Mouse (Mus musculus): Measurements from ENCODE around the gene Rab22a. TPM values are rescaled to one million over a fixed set of nuclear protein-coding genes. Genes with fewer than 3 reads are reported as not detected.
"Not testable (repeated sequence)": the region's sequence is repeated elsewhere in the genome, so short reads cannot be mapped to it uniquely, and the experiment has no call there.

Gene Rab22a
- 32.9 and 41.8 TPM in 2 replicates for polyA plus RNA-seq (2015; fragmentation: Nextera tagmentation; extraction: Ambion mirVana)

DNA sequence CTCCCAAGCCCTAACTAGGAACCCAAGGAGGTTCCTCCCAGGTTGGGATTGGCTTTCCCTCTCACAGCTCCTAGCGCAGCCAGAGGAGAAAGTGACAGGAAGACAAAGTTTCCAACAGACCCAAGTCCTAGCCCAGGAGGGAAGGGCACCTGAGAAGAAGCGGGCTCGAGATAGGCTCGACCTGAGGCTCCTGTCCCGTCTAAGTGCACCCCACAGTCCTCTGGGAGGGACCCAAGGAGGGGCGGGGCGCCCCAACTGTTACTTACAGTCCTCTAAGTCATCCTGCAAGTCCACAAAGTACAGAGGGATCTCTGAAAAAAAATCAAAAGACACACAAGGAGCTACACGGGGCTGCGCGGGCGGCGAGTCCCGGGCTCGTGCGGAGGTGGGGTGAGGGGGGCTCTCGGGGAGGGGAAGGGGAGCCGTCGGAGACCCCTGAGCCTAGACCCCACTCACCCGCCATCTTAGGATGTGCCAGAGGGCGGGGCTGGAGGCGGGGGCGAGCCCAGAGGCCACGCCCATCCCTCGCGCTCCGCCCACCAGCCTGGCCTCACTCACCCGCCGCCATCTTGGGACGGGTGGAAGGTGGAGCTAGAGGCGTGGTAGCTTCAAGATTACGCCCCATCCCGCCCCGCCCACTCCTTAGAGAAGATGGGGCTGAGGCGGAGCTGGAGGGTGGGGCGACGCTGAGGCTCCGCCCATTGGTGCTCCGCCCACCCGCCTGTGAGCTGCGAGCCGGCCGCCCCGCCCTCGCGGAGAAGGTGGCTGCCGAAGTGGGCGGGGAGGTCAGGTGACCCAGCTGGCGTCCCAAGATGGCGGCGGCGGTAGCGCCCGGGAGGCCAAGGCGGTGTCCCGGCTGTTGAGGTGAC is at the start of gene Rab22a:
TSS of gene Rab22a (plus strand) at position 704 of the 869 bp plus-strand sequence.
- DNase-seq (ENCODE audit: low spot score), result peak; percentile 100

DNA sequence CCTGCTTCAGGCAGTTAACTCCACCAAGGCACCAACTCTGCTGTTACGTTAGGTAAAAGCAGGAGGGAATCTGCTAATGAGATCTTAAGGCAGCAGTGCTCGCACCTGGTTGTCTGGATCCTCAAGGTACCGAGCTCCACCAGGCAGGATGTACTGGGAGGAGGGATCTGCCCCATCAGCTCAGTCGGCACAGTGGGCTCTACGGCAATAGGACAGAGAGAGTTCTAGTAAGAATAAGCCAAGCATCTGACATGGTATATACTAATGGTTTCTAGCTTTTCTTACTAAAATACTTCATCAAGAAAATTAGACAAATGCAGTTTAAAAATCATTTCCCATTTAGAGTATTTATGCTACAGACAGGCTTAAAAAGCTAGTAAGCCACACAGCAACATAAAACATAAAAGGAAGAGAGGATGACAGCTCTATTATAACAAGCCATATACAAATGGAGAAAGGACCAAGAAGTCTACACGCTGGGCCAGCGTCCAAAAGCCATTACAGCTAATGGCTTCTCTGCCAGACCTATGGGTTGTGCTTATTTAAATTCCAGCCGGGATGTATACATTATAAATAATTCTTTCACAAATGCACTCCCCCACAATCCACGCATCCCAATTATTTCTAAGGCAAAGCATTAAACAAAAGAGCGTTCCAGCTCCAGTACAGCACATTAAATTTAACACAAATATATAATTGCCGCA is 44.0 kb upstream of the Rab22a start:
- no peak for DNase-seq (ENCODE audit: low spot score)

DNA sequence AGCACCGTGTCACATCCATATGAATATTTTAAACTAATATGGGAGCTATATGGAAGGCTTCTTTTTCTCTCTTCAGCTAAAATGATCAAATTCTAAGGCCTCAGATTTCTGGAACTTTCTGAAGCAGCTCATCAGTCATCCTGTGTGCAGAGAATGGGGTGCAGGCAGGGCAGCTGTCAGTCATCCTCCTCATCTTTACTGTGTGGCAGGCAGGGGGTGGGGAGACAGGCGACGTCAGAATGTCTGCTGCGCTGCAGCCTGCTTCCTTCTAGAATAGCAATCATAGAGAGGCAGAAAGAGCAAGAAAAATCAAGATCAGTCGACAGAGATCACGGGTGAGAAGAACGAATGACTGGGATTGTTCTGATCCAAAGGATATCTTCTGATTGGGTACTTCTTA is 43.4 kb upstream of the Rab22a start:
- no peak for DNase-seq (ENCODE audit: low spot score)

DNA sequence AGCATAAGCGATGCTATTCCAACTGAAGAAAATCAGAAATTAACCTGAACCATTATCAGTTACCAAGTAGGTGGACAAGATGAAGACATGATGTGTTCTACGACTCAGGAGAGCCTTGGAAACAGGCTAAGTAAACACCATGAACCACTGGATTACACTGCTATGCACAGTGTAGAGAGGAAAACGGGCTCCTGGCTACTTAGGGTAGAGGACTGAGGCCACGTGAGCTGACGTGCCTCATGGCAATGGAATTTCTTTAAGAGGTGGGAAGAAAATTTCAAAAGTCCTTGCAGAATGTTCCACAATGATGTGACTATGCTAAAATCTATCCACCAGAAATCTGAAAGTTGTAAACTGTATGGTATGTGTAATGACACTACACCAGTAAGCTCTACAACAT is 40.4 kb upstream of the Rab22a start:
- DNase-seq (ENCODE audit: low spot score), result no peak

DNA sequence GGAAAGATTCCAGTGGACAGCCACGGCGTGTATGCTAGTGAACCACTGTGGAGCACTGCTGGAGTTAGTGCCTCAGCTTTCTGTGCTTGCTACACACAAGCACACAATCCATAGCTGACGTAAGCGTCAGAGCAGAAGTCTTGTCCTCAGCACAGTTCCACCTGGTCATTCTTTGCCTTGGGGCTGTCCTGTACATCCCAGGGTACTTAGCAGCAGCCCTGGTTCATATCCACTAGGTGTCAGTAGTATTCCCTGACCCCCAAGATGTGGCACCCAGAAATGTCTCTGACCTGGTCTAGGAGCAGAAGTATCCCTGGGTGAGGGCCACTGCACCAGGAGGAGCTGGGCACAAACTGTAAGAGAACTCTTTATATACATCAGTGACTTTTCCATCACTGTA is 38.9 kb upstream of the Rab22a start:
- DNase-seq (ENCODE audit: low spot score), result no peak

DNA sequence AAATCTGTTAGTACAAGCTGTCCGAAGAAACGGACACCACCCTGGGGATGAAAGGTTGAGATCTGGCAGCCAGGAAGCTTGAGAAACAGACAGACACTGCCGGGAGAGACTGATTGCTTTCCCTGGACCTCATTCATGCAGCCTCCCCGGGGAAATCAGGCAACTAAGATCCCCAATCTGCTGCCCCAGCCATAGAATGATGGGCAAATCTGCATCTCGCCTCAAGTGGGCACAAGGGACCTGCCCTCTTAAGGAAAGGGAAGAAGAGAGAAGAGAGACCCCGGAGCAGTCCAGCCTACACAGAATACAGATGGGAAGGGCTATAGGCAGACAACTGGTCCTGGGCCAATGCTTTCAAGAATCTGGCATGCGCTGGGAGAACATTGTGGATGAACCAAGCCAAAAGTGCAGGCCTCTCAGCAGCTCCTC is 37.4 kb upstream of the Rab22a start:
- DNase-seq (ENCODE audit: low spot score), result no peak

DNA sequence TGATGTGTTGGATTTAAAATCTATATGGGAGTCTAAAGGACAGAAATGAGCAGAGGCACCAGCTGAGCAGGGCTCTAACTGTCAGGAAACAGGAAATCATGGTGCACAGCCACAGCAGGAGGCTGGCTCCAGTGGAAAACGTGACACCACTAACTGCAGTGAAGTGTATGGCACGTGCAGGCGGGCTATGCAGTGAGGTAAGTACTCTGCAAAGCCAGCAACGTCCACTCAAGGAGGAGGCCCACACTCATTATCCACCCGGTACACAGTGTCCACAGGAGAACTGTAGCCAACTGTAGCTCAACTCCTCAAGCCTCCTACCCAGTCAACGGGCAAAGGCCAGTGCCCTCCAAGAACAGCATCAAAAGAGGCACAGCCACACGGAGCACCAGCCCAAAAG is 34.9 kb upstream of the Rab22a start:
- peak; percentile 59 for DNase-seq (ENCODE audit: low spot score)

DNA sequence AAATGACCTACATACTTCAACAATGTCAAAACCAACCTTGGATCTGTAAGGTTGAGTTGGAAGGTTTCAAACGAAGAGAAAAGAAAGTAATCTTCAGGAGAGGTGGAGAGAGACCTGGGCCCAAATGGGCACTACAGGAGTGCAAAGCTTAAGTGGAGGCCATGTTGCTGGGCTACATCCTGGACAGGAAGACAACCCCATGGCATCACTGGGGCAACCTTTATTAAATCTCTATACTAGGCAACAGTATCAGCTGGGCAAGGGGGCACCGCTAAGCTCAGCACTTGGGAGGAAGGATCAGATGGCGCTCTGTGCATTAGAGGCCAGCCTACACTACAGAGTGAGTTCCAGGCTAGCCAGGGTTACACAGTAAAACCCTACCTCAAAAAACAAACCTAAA is 33.8 kb upstream of the Rab22a start:
- DNase-seq (ENCODE audit: low spot score), result no peak

DNA sequence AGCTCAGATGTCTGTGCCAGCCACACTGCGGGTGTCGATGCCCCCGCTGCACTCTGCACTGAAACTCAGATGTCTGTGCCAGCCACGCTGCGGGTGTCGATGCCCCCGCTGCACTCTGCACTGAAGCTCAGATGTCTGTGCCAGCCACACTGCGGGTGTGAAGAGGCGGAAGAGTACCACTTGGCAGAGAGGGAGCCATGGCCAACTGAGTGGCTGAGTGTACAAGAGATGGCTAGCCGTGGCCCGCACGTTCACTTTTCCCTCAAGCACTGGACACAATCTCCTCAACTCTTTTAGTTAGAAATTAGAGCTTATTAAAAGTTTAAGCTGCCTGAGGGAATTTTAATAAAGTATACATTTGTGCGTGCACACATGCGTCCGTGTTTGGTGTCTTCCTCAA is 25.5 kb upstream of the Rab22a start:
- DNase-seq (ENCODE audit: low spot score), result not testable (repeated sequence)

DNA sequence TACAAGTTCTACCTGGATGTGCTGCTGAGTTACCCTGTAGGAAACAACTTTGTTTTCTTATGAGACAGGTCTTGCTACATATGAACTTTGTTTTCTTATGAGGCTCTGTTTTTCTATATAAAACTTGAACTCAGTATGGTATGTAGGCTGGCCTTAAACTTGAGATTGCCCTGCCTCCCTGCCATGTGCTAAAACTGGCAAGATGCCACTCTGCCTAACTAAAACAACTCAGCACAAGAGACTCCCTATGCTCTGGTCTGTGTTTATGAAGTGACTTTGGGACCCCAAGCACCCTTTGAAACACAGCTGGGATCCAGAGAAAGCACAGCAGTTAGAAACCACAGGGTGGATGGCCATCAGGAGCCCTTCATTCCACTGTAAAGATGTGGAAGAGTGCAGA is 18.2 kb upstream of the Rab22a start:
- no peak for DNase-seq (ENCODE audit: low spot score)

DNA sequence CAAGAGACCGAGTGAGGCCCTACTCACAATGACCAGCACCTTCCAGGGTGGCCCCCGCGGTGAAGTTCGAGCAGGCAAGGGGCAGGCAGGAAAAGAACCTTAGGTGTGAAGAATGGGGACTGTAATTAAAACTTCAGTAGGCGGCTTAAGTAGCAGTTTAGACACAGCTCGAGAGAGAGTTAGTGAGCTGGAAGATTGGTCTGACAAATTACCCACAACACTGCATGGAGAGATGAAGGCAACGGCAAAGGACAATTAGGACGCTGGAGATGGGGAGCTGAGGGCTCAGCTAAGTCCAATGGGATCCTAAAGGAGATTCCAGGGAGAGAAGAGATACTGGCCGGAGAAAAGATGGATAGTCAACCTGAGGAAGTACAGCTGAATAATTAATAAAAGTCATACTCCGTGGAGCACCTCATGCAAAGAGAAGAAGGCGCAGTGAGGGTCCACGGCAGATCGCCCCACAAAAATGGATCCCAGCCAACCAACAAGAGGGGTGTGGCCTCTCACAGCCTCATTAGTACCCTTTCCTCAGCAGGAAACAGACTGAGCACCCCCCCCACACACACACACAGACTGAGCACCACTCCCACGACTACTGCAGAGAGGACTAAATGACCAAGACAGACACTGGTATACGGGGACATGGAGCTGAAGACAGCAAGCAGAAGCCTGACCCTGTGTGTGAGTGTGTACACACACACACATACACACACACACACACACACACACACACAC is 17.1 kb upstream of the Rab22a start:
- DNase-seq (ENCODE audit: low spot score), result no peak

DNA sequence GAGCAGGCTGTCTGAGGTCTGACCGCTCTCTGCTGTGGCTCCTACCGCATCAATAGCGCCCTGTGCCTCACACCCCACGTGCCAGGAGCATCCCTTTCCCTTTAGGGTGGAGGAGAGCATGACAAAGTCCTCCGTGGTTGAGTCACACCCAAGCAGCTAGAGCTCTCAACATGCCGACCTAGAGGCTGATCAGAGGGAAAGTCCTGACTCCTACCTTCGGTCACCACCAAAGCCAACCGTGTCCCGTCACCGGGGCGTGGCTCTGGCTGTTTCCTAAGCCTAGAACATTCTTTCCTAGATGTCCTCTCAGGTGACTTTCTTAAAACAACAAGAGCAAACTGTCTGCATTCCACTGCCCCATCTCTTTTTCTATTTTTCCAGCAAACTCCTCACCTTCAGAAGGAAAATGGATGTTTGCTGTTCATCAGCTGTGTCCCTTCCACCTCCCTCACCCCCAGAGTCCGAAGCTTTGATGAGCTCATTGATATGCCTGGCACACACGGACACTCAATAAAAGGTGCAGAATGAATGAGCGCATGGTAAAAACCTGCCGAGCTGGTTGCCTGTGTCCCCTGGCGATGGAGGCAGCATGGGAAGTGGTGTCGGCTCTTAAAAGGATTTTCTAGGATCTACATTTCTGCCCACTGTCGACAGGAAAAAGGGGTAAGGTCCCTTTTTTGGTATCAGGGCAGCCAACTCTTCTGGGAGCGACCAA is 12.2 kb upstream of the Rab22a start:
- no peak for DNase-seq (ENCODE audit: low spot score)

DNA sequence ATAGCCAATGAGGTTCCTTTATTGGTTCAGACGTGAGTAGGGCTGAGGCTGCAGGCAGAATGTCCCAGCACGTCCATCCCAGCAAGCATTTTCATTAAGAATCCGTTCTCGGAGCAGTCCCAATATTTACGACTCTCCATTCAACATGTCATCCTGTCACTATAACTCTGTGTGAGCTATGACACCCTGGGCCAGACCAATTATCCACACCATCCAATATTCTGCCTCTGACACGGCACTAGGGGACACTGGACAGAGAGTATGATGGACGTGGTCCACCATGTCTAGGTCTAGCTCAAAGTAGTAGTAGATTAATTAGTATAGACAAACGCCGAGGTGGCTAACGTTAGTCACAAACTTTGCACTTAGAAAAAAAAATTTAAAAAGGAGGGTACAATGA is 9.8 kb upstream of the Rab22a start:
- no peak for DNase-seq (ENCODE audit: low spot score)

DNA sequence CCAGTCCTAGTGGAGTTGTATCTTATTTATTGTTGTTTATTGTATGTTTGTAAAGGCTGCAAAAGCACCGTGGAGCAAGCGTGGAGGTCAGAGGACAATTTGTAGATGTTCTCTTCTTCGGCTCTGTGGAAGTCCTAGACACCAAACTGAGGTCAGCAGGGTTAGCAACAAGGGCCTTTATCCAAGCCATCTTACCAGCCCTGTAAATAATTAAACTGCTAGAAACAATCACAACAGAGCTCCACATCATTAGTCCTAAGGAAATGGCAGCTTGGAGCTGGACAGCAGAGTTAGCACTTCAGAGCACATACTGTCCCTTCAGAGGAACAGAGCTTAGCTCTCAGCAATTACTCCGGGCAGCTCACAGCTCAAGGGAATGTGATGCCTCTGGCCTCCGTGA is 6.0 kb upstream of the Rab22a start:
- DNase-seq (ENCODE audit: low spot score), result no peak

DNA sequence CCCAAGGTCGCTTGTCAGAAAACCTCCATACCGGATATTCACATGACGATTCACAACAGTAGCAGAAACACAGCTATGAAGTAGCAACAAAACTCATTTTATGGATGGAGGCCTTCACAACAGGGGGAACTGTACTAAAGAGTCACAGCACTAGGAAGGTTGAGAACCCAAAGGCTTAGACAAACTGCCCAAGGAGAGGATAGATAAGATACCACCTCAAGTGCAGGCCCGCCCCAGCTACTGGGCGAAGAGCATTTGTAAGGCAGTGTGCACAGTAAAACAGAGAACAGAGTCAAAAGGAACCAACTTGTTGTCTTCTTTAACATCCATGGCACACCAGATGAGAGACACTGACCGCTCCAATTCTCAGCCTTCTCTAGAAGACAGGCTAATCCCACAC is 1.8 kb upstream of the Rab22a start:
- no peak for DNase-seq (ENCODE audit: low spot score)

DNA sequence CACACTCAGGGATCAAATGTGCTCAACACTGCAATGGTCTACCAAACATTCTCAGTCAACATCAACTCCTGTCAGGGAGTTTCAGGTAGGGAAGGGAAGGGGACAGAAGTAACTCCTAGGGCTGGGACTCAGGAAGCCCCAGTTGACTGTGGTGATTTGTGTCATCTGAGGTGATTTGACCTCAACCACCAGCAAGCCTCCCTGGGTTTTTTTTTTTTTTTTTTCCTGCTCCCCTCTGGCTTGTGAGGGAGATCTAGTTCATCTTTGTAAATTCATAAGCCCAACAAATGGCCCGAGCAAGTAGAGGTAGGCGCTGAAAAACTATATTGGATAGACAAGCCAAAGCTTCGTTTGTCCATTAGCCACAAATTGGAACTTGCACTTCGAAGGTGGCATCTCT is 1.0 kb upstream of the Rab22a start:
- no peak for DNase-seq (ENCODE audit: low spot score)

DNA sequence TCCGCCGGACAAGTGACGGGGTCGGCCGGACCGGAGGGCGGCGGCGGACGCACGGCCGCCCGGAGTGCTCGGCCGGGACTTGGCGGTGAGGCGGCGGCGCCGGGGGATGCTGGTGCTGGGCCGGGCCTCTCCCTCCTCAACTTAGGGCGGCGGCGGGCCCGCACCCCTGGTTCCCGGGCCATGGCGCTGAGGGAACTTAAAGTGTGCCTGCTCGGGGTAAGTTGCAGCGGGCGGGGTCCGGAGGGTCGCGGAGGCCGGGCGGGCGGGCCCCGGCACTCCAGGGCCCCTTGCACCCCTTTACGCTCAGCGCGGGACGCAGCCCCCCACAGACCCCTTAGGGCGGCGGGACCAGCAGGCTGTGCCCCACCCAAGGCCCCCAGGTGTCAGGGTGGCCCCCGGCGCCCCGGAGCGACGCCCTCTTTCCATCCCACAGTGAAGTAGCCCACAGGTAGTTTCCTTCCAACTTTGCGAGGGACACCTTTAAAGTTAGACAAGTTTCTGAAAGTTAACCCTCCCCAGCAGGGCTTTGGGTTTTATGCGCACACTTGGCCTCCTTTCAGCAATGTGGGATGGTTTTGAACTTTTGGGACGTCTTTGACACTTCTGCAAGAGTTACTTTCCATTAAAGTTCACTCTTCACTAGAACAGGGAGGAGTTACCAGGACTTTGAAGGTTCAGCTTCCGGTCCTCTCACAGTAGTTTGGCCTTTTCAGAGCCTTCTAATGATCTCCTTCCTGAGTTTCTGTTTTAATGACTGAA is 545 bp downstream of the Rab22a start:
- peak; percentile 27 for DNase-seq (ENCODE audit: low spot score)

DNA sequence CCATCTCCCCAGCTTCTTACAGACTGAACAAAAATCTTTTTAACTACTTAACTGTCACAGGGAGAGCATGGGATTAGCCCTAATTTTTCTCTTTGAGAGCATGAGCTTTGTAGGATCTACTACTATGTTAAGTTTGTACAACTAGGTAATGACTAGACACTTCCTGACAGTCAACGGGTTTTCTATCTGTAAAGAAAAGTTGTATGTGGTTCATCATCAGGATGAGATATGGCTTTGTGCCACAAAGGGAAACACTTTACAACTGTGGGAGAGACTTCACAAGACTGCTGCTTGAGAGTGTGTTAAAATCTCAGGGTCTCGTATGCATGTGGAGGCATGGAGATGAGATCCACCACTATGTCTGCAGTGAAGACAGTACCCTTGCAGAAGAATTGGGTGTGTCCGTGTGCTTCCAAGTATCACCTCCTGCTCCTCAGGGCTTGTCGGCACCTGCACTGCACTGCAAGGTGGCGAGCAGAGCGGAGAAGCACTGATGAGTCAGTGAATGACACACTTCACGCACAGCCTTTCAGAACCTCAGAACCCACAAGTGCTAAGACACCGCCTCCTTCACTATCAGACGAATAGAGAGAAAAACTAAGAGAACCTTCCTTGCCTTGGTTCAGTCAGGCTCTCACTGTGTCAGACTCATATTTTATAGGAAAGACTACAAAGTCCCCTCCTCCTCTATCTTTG is 2.8 kb downstream of the Rab22a start:
- no peak for DNase-seq (ENCODE audit: low spot score)

DNA sequence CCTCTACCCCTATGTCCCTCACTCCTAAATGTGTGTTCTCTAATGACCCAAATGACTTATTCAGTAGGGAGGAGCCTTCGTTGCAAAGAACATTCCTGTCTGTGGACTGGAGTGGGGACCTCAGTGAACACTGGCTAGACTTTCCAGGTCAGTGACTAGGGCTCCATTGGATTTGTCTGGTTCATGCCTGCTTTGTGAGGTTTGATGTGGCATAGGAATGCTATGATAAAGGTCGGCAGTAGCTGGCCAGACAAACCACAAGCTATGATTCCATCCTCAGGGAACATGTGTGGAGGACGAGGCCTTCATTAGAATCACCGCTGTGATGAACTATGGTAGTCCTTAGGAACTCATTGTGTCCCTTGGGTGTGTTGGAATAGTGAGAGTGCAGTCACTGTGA is 5.2 kb downstream of the Rab22a start:
- DNase-seq (ENCODE audit: low spot score), result no peak

DNA sequence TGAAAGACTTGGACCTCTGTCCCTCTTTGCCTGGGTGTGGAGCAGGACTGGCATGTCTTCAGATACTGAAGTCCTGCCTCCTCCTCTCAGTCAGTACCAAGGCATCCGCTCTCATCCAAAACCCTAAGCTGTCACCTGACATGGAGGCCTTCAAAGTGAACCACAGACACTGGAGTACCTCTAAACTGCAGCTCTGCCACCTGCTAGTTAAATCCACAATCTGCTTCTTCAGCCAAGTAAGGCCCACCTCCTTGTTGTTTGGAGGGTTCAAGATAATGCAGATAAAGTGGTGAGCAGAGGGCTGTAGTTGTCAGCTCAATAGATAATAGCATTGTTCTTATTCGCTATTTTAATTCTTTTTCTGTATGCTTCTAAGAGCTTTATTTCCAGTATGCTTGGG is 5.7 kb downstream of the Rab22a start:
- peak; percentile 63 for DNase-seq (ENCODE audit: low spot score)

Data from thymus, postnatal 0 days (tissue).